Mouse (Mus musculus): Measurements from ENCODE around the gene Rpusd4. TPM values are rescaled to one million over a fixed set of nuclear protein-coding genes. Genes with fewer than 3 reads are reported as not detected.

Rpusd4 gene
- polyA plus RNA-seq (2012; rRNA removed), result 20.0 and 25.6 TPM in 2 replicates

GRCm38 (mm10) chr9:35267146-35267975 lies at the start of gene Rpusd4, which contains the start of gene Fam118b:
Gene Rpusd4 (plus strand): TSS chr9:35267865.
Gene Fam118b (minus strand): TSS chr9:35267805.

Other genes starting within 250 kb of the Rpusd4 start
- gene St3gal4, start 148.6 kb upstream of the Rpusd4 start, polyA plus RNA-seq (2012; rRNA removed), result 4.2 and 6.8 TPM in 2 replicates
- 63.6 and 74.3 TPM in 2 replicates for gene Dcps, start 91.8 kb upstream of the Rpusd4 start, polyA plus RNA-seq (2012; rRNA removed)
- 43.5 and 68.3 TPM in 2 replicates for gene Srpr, start 67.7 kb upstream of the Rpusd4 start, polyA plus RNA-seq (2012; rRNA removed)
- gene Tirap, start 67.6 kb upstream of the Rpusd4 start, polyA plus RNA-seq (2012; rRNA removed), result 7.5 and 10.1 TPM in 2 replicates
- 36.3 and 51.0 TPM in 2 replicates for gene Foxred1, start 56.8 kb upstream of the Rpusd4 start, polyA plus RNA-seq (2012; rRNA removed)
- gene Fam118b, start 60 bp upstream of the Rpusd4 start, polyA plus RNA-seq (2012; rRNA removed), result 31.9 and 42.9 TPM in 2 replicates
- 22.4 and 32.9 TPM in 2 replicates for gene Cdon, start 153.3 kb downstream of the Rpusd4 start, polyA plus RNA-seq (2012; rRNA removed)